Mouse (Mus musculus): ENCODE measurements around the gene Efna4.

DNA sequence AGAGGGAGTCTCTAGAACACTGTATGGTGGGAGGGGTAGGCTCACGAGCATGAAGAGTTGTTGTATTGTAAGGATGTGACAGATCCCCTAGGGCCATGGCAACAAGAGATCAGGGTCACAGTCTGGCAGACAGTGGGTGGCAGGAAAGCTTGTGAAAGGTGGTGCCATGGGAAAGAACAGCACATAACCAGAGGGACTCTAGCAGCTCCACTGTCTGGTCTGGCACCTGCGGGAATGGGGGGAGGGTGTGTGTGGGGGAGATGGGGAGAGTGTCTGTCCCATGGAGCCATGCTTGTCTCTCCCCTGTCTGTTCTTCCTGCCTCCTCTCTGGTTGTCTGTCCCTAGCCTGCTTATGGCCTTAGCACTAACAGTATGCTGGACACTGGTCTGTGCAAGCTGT is 52.3 kb downstream of the Efna4 start:
- TF ChIP-seq FLI1 (IDR thresholded peaks at IDR 0.05; ENCODE audit: low read length) (no peak), GATA1 (IDR thresholded peaks at IDR 0.05; ENCODE audit: borderline replicate concordance, low read length) (no peak)

Data from megakaryocyte, embryonic 14.5 days (primary cell).